Mouse (Mus musculus): ENCODE measurements around the gene Phf12.

The Phf12 gene

DNA sequence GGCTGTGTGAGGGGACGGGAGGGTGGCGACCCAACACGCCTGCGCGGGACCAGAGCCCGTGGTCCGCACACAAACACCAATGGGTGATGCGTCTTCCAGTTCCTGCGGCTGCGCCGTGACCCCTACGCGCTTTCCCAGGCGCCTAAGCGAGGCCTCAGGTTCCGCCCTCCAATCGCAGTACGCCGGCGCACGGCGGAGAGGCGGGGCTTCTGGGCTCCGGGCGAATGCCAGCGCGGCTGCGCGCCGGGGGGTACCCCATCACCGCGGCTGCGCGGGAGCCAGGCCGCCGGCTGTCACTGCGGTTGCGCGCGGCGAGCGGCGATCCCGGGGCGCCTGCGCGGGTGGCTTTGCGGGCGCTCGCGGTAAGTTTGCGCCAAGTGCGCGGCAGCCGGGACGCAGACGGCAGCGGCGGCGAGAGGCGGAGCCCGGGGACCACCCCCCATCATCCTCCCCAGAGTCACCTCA lies at the start of gene Phf12:
TSS of gene Phf12 (plus strand) at position 314 of the 465 bp plus-strand sequence.
- DNase-seq, result peak; percentile 99

GRCm38 (mm10) chr11:77934111-77934521 lies 48.4 kb upstream of the Phf12 start:
- DNase-seq, result peak; percentile 74

GRCm38 (mm10) chr11:77934568-77935311 lies 47.8 kb upstream of the Phf12 start:
- peak; percentile 55 for DNase-seq

DNA sequence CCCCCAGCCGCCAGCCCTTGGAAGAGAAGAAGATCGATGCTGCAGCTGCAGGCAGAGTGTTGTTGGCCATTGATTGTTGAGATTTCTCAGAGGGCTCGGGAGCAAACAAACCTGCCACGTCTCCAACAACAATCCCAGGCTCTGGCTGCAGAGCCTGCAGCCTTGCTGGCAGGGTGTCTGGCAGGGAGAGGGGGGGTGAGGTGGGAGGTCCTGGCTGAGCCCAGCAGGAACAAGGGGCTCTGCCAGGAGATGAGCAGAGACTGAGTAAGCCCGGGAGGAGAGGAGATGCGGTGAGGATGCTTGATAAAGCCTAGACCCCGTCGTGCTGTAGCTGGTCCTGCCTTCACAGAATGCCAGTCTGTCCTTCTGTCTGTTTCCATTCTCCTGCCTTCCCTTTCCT lies 45.7 kb upstream of the Phf12 start:
- no peak for DNase-seq

DNA sequence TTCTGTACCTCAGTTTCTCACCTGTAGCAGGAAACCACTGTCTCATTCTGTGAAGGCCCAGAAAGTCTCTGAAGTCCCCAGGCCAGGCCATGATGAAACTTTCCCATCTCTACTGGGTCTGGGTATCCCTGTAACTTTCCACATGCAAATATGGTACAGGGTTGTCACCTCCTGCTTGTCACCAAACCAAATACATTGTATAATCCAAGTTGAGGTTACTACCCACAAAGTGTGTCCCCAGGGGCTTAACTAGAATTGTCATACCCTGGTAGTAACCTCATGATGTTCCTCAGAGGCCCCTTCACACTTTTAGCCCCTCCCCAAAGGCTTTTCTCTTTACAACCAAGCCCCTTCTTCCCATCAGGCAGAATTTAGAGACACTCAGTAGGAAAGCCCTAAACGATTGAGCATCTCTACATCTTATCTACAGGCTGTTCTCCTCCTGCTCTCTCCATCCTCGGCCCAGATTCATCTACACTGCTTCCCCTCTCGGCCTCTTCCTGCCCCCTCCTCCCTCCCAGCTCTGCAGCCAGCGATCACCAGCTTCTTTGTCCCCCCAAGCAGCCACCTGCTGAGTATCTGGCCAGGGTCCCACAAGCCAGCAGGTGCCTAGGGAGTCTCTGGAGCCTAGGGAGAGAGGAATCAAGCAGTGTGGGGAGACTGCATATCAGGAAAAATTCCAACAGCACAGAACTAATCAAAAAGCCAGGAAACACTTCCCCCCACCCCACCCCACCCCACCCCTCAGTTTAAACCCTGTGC lies 44.7 kb upstream of the Phf12 start:
- no peak for DNase-seq

DNA sequence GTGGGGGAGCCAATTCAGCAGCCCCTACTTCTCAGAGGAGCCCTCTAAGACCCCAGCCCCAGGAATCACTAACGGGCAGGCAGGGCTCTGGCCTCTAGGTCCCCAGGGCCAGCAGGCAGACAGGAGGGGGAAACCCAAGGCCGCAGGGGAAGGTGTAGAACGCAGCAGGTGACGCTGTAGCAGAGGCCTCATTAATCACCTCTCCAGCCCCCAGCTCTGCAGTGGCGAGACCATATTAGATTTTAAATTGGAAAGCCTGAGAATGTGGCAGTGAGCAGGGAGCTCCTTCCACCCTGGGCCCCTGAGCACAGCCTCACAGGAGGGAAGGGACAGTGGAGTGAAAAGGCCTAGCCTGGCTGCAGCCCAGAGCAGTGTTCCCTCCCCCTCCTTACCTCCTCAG lies 40.3 kb upstream of the Phf12 start:
- no peak for DNase-seq

DNA sequence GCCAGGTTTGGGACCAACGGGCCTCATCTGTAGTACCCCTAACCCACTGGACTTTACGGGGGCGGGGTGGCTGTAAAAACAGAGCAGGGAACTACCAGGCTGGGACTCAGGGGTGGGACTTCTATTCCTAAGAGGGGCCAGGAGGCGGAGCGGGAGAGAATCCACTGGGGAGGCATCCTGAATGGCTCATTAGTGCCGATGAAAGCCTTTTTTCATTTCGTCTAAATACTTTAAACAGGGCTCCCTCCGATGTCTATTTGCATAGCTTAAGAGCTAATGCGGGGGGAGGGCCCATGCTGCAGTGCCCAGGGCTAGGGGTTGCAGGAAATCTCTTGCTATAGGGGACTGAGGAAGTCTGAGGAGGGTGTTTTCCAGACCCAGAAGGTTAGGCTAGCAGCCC lies 34.7 kb upstream of the Phf12 start:
- no peak for DNase-seq

GRCm38 (mm10) chr11:77950125-77950685 lies 32.3 kb upstream of the Phf12 start:
- peak; percentile 48 for DNase-seq

DNA sequence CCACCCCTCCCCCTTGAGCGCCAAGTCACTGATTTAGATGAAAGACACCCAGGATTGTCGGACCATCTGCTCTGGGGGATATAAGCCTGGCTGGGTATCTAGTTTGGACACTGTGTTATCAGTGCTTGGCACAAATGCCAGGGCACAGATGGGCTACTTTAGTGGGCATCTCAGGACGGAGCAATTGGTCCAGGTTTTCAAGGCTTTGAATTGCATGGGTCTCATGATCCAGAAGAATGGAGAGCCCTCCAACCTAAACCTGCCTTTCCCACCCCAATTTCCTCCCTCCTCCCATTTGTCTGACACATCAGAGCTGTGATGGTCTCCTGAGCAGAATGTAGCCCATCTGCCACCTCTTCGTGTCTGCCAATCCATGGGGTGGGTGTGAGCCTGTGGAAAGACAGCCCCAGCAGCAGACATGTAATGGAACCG lies 31.7 kb upstream of the Phf12 start:
- DNase-seq, result peak; percentile 88

DNA sequence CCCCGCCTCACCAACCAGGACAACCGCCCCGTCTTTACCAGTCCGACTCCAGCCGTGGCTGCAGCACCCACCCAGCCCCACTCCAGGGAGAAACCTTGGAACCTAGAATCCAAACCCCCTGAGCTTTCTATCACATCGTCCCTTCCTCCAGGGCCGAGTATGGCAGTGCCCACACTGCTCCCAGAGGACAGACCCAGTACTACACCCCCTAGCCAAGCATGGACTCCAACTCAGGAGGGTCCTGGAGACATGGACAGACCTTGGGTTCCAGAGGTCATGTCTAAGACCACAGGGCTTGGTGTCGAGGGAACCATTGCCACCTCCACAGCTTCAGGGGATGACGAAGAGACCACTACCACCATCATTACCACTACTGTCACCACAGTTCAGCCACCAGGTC lies 28.9 kb upstream of the Phf12 start:
- no peak for DNase-seq

DNA sequence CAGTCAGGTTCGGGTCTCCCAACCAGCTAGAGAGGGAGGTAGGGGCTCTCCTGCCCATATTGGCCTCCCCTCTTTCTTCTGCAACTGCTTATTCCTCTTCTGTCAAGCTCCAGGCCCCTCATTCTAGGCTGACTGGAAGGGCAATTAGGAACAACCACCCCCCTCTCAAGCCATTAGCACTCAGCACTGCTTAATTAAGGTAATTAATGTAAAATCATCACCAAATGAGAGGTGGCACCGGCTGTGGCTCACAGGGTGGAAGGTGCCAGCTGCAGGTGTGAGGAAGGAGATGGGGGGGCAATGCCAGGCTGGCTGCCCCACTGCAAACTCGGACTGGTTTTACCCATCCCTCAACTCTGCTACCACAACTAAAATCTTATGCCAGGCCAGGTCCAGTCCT lies 26.1 kb upstream of the Phf12 start:
- DNase-seq, result no peak

- DNase-seq, result no peak
Measured at GRCm38 (mm10) chr11:77958268-77958667, 24.3 kb upstream of the Phf12 start.

DNA sequence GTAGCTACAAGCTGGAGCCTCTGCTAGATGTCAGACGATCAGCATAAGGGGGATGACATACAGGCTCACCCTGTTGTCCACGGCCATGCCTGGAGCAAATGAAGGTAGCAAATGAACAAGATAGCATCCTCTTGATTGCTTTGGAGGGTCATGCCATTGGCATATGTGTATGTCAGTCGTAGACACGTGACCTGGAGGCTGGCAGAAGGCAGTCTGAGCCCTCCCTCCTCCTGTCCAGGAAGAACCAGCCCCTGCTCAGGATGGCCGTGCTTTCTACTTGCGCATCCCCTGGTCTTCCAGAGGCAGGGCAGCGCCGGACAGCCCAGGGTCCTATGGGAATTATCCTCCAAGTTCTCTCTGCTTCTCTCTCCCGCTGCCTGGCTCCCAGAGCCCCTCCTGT lies 23.6 kb upstream of the Phf12 start:
- DNase-seq, result no peak

GRCm38 (mm10) chr11:77960199-77960598 lies 22.4 kb upstream of the Phf12 start:
- DNase-seq, result no peak

DNA sequence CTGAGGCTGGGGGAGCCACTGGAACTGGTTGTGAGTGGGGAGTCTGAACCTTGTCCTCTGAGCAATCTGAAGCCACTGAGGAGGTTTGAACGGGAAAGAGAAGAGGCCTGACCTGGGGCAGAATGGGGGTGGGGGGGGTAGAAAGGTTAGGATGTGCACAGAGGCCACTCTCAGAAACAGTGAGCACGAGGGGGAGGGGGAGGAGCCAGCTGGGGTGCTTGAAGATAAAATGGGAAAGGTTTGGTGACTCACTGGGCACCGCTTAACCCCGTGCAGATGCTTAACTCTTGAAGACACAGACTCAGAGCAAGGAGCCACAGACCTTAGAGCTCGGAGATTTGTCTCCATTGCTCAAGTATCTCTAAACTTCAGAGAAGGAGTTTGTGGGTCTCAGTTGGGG lies 21.7 kb upstream of the Phf12 start:
- DNase-seq, result no peak

- DNase-seq, result no peak
Measured at GRCm38 (mm10) chr11:77962946-77963345, 19.6 kb upstream of the Phf12 start.

DNA sequence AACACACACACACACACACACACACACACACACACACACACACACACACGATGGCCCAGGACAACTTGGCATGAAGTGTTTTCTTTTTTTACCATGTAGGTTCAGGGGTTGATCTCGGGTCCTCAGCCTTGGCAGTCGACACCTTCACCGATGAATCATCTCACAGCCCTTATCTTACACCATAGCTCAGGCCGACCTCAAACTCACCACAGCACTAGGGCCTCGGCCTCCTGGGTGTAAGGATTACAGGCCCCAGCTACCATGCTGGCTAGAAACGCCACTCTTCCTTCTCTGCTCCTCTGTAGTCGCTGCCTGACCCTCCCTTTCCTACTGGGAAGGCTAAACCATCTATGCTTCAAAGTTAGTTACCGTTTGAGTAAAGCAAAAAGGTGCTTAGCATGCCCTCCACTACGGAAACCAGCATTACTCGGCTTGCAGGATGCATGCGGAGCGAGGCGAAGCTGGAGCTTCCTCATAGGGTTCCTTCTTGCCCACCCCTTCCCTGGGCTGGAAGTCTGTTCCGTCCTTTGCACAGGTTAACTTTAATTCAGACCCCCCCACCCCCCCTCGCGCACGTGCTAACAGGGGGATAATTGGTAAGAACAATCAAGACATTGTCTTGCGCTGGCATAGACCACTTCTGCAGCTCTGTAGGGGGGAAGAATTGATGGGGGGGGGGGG lies 18.0 kb upstream of the Phf12 start:
- no peak for DNase-seq

GRCm38 (mm10) chr11:77965101-77966036 lies 17.2 kb upstream of the Phf12 start:
- peak; percentile 93 for DNase-seq

DNA sequence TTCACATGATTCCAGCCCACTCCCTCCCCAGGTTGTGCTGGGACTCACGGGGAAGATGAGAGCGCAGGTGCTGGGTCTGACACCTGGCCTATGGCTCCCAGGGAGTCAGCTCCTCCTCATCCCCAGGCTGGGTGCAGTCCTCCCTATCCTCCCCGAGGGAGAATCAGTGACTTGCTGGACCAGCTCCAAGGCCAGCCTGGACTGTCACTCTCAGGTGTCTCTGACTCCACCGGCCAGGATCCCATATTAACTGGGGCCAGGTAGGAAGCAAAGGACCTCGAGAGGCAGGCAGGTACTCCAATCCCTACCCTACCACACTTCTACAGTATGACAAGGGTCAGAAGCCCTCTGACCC lies 16.5 kb upstream of the Phf12 start:
- DNase-seq, result no peak

- peak; percentile 84 for DNase-seq
Measured at GRCm38 (mm10) chr11:77967114-77967513, 15.4 kb upstream of the Phf12 start.

DNA sequence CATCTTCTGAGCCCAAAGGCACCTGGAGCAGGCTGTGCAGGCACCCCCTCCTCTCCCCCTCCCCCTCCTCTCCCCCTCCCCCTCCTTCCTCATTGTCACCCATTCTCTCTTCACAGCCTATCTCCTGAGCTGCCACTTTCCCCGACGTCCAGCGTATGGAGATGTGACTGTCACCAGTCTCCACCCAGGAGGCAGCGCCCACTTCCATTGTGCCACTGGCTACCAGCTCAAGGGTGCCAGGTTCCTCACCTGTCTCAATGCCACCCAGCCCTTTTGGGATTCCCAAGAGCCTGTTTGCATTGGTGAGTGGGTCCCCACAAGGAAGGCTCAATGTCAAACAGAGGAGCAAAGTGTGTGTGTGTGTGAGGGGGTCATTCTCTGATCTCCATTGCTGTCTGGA lies 13.8 kb upstream of the Phf12 start:
- DNase-seq, result no peak

GRCm38 (mm10) chr11:77970718-77971117 lies 11.8 kb upstream of the Phf12 start:
- no peak for DNase-seq

Data from cerebellum, adult 8-10 months (tissue).